Mouse (Mus musculus) left cerebral cortex, adult 2 months (tissue): Measurements from ENCODE around the gene D1Pas1. TPM values are rescaled to one million over a fixed set of nuclear protein-coding genes. Genes with fewer than 3 reads are reported as not detected.

ENCODE experiments used
- DNase-seq, 2 experiments: peaks; one replicate each; pipeline ENCODE4 v3.0.0; 2021 to 2022; ENCODE audit warnings: low spot score in 2 of 2, mixed read lengths in 1 of 2; ENCODE audit errors: extremely low spot score in 1 of 2
- H3K27ac ChIP-seq: fragments of 200-600 bp; 2 replicates; pipeline ENCODE4 v1.8.1; 2022
- H3K4me3 ChIP-seq: fragments of 200-600 bp; 2 replicates; pipeline ENCODE4 v1.8.1; 2022
- CTCF ChIP-seq: fragments of 200-600 bp; IDR thresholded peaks from 2 replicates; pipeline ENCODE4 v1.8.1; 2022; ENCODE audit warnings: antibody characterized with exemption, mild to moderate bottlenecking, moderate library complexity
- intact Hi-C: fragments of 180-260 bp; cut with DNase I; formaldehyde crosslinking; loops from one replicate; pipeline ENCODE4 v1.15.1; 2025
- total RNA-seq, 2 experiments: library from RNA; stranded (reverse); gene quantifications; 2 replicates each; pipeline ENCODE4 v1.2.3; 2021

Gene D1Pas1
- total RNA-seq, 2 experiments from 2014 or later, result not detected

GRCm38 (mm10) chr1:186991473-186991872 is 24.3 kb downstream of the D1Pas1 start:
- no peak for TF ChIP-seq CTCF
- H3K27ac ChIP-seq, result no peak overlapping the region
- no peak overlapping the region for H3K4me3 ChIP-seq
- DNase-seq, result no peak
- intact Hi-C loops, result no loop called here

DNA sequence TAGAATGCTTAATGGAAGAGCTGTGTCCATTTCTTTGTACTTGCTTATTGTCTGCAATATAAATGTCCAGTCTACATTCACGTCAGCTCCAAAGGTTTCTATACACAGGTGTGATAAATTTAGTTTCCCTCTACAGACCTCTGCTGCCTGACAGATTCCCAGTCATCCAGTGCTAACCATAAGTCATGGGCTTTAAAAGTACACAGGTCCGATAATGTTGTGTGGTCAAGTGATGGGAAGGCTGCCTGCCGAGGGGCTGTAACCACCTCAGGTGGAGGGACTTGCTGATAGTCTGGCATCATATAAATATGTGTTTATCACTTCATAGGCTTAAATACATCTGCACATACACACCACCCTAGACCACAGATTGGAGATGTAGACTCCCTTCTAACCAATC is 24.9 kb downstream of the D1Pas1 start:
- intact Hi-C loops, result no loop called here
- TF ChIP-seq CTCF, result no peak
- Histone ChIP-seq H3K27ac (no peak overlapping the region), H3K4me3 (no peak overlapping the region)
- DNase-seq, result no peak

GRCm38 (mm10) chr1:186997596-186998304 is 30.5 kb downstream of the D1Pas1 start:
- intact Hi-C loops, result no loop called here
- DNase-seq, result no peak
- Histone ChIP-seq H3K4me3 (no peak overlapping the region), H3K27ac (no peak overlapping the region)
- TF ChIP-seq CTCF, result no peak

DNA sequence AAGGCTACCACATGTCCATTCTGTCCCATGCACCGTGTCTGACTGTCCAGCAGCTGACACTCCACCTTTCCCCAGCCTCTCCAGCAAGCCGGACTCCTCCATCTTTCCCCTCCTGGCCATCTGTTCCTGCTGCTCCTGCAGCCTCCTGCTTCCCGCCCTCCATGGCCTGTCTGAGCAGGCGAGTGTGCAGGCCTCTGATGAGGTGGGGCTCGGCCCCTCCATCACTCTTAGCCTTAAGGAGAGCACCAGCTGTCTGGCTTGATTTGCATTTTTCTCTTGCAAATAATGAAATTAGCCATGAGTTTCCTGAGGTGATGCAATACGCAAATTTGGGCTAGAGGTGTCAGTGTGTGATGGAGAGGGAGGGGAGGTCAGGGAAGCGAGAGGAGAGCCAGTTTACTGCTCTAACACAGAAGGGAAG is 36.2 kb downstream of the D1Pas1 start:
- intact Hi-C loops, result no loop called here
- no peak for TF ChIP-seq CTCF
- Histone ChIP-seq H3K4me3 (no peak overlapping the region), H3K27ac (no peak overlapping the region)
- DNase-seq, result no peak

- H3K27ac ChIP-seq, result no peak overlapping the region
- TF ChIP-seq CTCF, result no peak
- DNase-seq, result no peak
- intact Hi-C loops, result no loop called here
- H3K4me3 ChIP-seq, result no peak overlapping the region
These were observed 37.1 kb downstream of the D1Pas1 start for GRCm38 (mm10) chr1:187004306-187004705.

DNA sequence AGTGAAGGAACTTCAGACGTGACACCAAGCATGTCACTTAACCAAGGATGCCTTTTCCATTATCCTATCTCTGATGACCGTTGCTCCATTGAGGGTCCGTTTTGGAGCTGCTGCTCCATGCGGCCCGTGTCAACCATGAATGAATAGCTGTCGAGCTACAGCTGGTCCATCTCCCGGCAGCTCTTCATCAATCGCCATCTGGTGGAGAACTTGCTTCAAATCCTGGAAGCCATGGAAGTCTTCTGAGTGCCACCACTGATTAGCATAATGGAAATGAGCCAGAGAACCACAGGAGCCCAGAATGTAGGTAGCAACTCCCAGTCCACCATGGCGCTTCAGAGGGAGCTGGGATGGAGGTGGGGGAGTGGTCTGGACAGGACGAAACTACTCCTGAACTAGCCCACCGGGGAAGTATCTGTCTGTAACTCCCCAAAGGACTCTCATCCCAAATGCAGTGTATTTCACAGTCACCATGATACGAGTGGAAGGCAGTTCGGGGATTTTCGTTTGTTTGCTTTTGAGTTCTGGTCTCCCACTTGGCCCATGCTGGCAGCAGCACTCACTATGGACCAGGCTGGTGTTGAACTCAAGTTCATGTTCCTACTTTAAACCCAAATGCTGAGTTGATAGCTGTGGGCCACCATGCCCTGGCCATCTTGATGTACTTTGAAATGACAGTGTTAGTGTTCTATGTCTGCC is 39.2 kb downstream of the D1Pas1 start:
- intact Hi-C loops, result no loop called here
- no peak overlapping the region for H3K27ac ChIP-seq
- no peak for TF ChIP-seq CTCF
- H3K4me3 ChIP-seq, result no peak overlapping the region
- DNase-seq, result no peak

- Histone ChIP-seq H3K4me3 (no peak overlapping the region), H3K27ac (no peak overlapping the region)
- DNase-seq, result no peak
- TF ChIP-seq CTCF, result no peak
- intact Hi-C loops, result no loop called here
These were observed 41.0 kb downstream of the D1Pas1 start for GRCm38 (mm10) chr1:187008236-187008635.

- TF ChIP-seq CTCF, result no peak
- intact Hi-C loops, result no loop called here
These were observed 42.9 kb downstream of the D1Pas1 start for GRCm38 (mm10) chr1:187010071-187010470.

GRCm38 (mm10) chr1:187011601-187012000 is 44.4 kb downstream of the D1Pas1 start:
- Histone ChIP-seq H3K27ac (no peak overlapping the region), H3K4me3 (no peak overlapping the region)
- no peak for TF ChIP-seq CTCF
- no peak for DNase-seq
- intact Hi-C loops, result no loop called here

More at GRCm38 (mm10) chr1:187010071-187010470, 42.9 kb downstream of the D1Pas1 start:
- Histone ChIP-seq H3K4me3 (no peak overlapping the region), H3K27ac (no peak overlapping the region)
- no peak for DNase-seq

GRCm38 (mm10) chr1:187014141-187014540 is 46.9 kb downstream of the D1Pas1 start:
- DNase-seq, result no peak
- no peak for TF ChIP-seq CTCF
- intact Hi-C loops, result no loop called here
- Histone ChIP-seq H3K4me3 (no peak overlapping the region), H3K27ac (no peak overlapping the region)

DNA sequence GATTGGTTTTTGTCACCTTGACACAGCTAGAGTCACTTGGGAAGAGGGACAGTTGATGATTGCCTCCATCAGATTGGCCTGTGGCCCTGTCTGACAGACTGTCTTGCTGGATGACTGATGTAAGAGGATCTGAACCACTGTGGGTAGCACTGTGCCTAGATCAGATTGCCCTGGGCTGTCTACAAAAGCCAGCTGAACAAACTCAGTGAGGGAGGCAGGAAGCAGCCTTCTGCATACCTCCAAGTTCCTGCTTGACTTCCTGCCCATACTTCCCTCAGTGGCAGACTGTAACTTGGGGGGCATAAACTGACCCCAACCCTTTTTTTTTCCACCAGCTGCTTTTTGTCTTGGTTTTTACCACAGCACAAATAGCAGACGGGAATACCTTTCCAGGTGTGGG is 48.5 kb downstream of the D1Pas1 start:
- intact Hi-C loops, result no loop called here

GRCm38 (mm10) chr1:187016116-187016515 is 48.9 kb downstream of the D1Pas1 start:
- no peak for TF ChIP-seq CTCF
- DNase-seq, result no peak
- no peak overlapping the region for H3K27ac ChIP-seq
- H3K4me3 ChIP-seq, result no peak overlapping the region
- intact Hi-C loops, result no loop called here

More for the DNA sequence above, 48.5 kb downstream of the D1Pas1 start:
- TF ChIP-seq CTCF, result no peak
- Histone ChIP-seq H3K4me3 (no peak overlapping the region), H3K27ac (no peak overlapping the region)
- no peak for DNase-seq

- H3K4me3 ChIP-seq, result no peak overlapping the region
- DNase-seq, result no peak
- intact Hi-C loops, result no loop called here
- H3K27ac ChIP-seq, result no peak overlapping the region
- no peak for TF ChIP-seq CTCF
These were observed 52.8 kb downstream of the D1Pas1 start for GRCm38 (mm10) chr1:187020011-187020410.

Other genes with a start within 250 kb of the D1Pas1 start
- gene Rrp15, start 218.1 kb upstream of the D1Pas1 start, total RNA-seq, result 10 to 100 TPM; 13.1 to 15.8 TPM
- gene Spata17, start 248.0 kb downstream of the D1Pas1 start, total RNA-seq, result under 1 TPM; 0.36 to 0.70 TPM
- 10 to 100 TPM; 22.2 to 22.3 TPM for gene Gpatch2, start 248.1 kb downstream of the D1Pas1 start, total RNA-seq